Mouse (Mus musculus): Measurements from ENCODE around the gene Coro2a. TPM values are rescaled to one million over a fixed set of nuclear protein-coding genes. Genes with fewer than 3 reads are reported as not detected.
"Not testable (repeated sequence)": the region's sequence is repeated elsewhere in the genome, so short reads cannot be mapped to it uniquely, and the experiment has no call there.

The Coro2a gene
- total and polyA plus RNA-seq, 2 experiments from 2014 or later, result 0.26 to 1.6 TPM

DNA sequence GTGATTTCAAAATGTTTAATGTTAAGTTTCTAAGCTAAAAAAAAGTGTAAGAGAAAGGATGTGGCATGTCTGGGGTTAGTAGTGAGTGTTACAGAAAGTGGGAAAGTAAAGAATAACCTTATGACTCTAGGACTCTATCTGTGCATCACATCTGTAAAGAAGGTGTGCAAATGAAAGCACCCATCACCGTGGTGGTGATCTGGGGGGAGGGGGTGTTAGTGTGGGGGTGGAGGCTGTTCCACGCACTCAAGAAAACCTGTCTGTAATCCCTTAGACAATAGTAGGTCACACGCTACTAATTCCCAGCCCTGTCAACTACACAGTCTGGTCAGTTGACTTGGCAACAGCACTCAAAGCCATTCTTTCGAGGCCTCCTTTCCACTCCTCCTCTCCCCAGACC, 39.3 kb upstream of the Coro2a start:
- Histone ChIP-seq H3K4me2 (ENCODE audit: low read depth, low read length) (no peak overlapping the region), H3K27me3 (ENCODE audit: control insufficient read depth, insufficient read depth, low read length) (no peaks in the 10 kb centered on the region), H3K4me3 (ENCODE audit: low read depth, low read length) (no peak overlapping the region), H3K4me1 (ENCODE audit: control insufficient read depth, insufficient read depth) (0 out of 2 replicates have a peak, but pooled peaks cover 7% of the 10 kb centered on the region), H3K9ac (replicated peaks; ENCODE audit: low read depth, low read length) (no peak overlapping the region), H3K9me3 (replicated peaks; ENCODE audit: control insufficient read depth, low read length) (no peaks in the 10 kb centered on the region), H3K36me3 (replicated peaks; ENCODE audit: control insufficient read depth, insufficient read depth, low read length) (no peaks in the 10 kb centered on the region), H3K27ac (ENCODE audit: low read depth) (no peak overlapping the region)
- WGBS, result 66% methylated on average over 4 of the region's 4 CpGs
- ATAC-seq (ENCODE audit: insufficient read depth, low read depth) (no peak), DNase-seq (ENCODE audit: low spot score) (no peak)
- TF ChIP-seq EP300 (IDR thresholded peaks at IDR 0.05; ENCODE audit: low read depth), result no peak
- TF ChIP-seq CTCF (IDR thresholded peaks at IDR 0.05; ENCODE audit: low read depth), result no peak

GRCm38 (mm10) chr4:46639866-46640265, 37.9 kb upstream of the Coro2a start:
- Histone ChIP-seq H3K9ac (replicated peaks; ENCODE audit: low read depth, low read length) (no peak overlapping the region), H3K4me2 (ENCODE audit: low read depth, low read length) (no peak overlapping the region), H3K27me3 (ENCODE audit: control insufficient read depth, insufficient read depth, low read length) (no peaks in the 10 kb centered on the region), H3K27ac (ENCODE audit: low read depth) (no peak overlapping the region), H3K36me3 (replicated peaks; ENCODE audit: control insufficient read depth, insufficient read depth, low read length) (no peaks in the 10 kb centered on the region), H3K4me1 (ENCODE audit: control insufficient read depth, insufficient read depth) (0 out of 2 replicates have a peak, but pooled peaks cover 7% of the 10 kb centered on the region), H3K4me3 (ENCODE audit: low read depth, low read length) (no peak overlapping the region), H3K9me3 (replicated peaks; ENCODE audit: control insufficient read depth, low read length) (no peaks in the 10 kb centered on the region)
- 48% methylated on average over 8 of the region's 8 CpGs for WGBS
- no peak for ATAC-seq (ENCODE audit: insufficient read depth, low read depth)
- no peak for DNase-seq (ENCODE audit: low spot score)
- TF ChIP-seq CTCF (IDR thresholded peaks at IDR 0.05; ENCODE audit: low read depth) (no peak), EP300 (IDR thresholded peaks at IDR 0.05; ENCODE audit: low read depth) (no peak)

DNA sequence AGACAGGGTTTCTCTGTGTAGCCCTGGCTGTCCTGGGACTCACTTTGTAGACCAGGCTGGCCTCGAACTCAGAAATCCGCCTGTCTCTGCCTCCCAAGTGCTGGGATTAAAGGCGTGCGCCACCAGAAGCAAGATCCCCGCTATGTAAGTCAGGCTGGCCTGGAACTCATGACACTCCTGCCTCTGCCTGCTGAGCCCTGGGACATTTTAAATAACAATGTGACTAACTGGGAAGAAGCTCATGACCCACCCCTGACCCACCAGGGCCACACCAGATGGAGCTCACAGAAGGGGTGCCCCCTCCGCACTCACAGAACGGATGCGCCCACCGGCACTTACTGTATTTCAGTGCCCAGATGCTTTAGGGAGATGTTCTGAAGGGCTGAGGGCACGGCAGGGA, 35.2 kb upstream of the Coro2a start:
- not testable (repeated sequence) for DNase-seq (ENCODE audit: low spot score)

DNA sequence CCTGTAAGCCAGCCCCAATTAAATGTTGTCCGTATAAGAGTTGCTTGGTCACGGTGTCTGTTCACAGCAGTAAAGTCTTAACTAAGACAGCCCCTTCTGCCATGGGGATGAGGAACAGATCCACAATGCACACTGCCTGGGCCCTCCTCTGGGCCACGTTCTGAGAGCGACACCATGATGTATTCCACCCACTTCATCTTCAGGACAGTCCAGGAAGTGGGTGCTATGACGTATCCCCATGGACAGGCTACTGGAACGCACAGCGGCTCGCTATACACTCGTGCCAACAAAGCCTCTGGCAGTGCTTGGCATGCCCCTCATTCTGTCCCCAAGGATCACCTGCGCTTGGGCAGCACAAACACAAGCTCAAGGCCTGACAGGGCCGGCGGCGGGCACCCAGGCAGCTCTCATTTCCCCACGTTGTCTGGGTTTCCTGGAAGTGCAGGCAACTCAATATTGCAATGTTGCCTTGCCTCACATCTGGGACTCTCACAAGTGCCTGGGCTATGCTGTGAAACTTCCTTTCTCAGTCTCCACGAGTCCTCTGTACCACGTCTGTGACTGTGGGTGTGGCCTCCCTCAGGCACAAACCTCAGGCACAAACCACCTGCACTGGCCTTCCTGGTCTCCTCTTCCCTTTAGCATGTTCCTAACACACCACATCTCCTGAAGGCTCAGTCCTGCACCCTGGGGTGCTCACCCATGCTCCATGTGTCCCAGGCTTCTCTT, 33.9 kb upstream of the Coro2a start:
- no peaks in the 10 kb centered on the region for H3K27me3 ChIP-seq (ENCODE audit: control insufficient read depth, insufficient read depth, low read length)
- WGBS, result 78% methylated on average over 16 of the region's 16 CpGs
- H3K36me3 ChIP-seq (replicated peaks; ENCODE audit: control insufficient read depth, insufficient read depth, low read length), result no peaks in the 10 kb centered on the region
- no peak for TF ChIP-seq EP300 (IDR thresholded peaks at IDR 0.05; ENCODE audit: low read depth)
- no peak for TF ChIP-seq CTCF (IDR thresholded peaks at IDR 0.05; ENCODE audit: low read depth)
- H3K4me2 ChIP-seq (ENCODE audit: low read depth, low read length), result no peak overlapping the region
- H3K4me3 ChIP-seq (ENCODE audit: low read depth, low read length), result no peak overlapping the region
- H3K27ac ChIP-seq (ENCODE audit: low read depth), result no peak overlapping the region
- no peak for DNase-seq (ENCODE audit: low spot score)
- H3K9ac ChIP-seq (replicated peaks; ENCODE audit: low read depth, low read length), result no peak overlapping the region
- H3K9me3 ChIP-seq (replicated peaks; ENCODE audit: control insufficient read depth, low read length), result no peaks in the 10 kb centered on the region
- no peaks in the 10 kb centered on the region for H3K4me1 ChIP-seq (ENCODE audit: control insufficient read depth, insufficient read depth)
- ATAC-seq (ENCODE audit: insufficient read depth, low read depth), result no peak

More for the DNA sequence above, 35.2 kb upstream of the Coro2a start:
- H3K9ac ChIP-seq (replicated peaks; ENCODE audit: low read depth, low read length); H3K36me3 ChIP-seq (replicated peaks; ENCODE audit: control insufficient read depth, insufficient read depth, low read length); ATAC-seq (ENCODE audit: insufficient read depth, low read depth); H3K27me3 ChIP-seq (ENCODE audit: control insufficient read depth, insufficient read depth, low read length); H3K4me2 ChIP-seq (ENCODE audit: low read depth, low read length); H3K27ac ChIP-seq (ENCODE audit: low read depth); H3K9me3 ChIP-seq (replicated peaks; ENCODE audit: control insufficient read depth, low read length); H3K4me1 ChIP-seq (ENCODE audit: control insufficient read depth, insufficient read depth); H3K4me3 ChIP-seq (ENCODE audit: low read depth, low read length): not testable (repeated sequence)
- 87% methylated on average over 10 of the region's 10 CpGs for WGBS

DNA sequence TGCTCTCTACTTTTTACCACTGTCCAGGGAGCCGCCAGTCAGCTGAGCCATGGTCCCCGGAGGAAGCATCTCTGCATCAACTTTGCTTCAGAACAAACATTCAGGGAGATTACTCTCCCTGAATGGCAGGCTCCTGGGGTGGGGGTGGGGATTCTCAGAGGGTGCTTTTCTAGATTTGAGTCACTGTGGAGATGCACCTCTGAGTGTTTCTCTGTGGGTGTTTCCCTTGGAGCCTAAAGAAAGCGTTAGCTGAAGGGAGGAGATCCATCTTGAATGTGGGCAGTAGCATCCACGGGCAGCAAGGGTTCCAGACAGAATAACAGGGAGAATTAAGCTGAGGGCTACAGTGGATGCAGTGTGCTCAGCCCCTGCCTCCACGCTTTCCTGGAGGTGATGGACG, 32.9 kb upstream of the Coro2a start:
- TF ChIP-seq CTCF (IDR thresholded peaks at IDR 0.05; ENCODE audit: low read depth) (no peak), EP300 (IDR thresholded peaks at IDR 0.05; ENCODE audit: low read depth) (no peak)
- Histone ChIP-seq H3K9ac (replicated peaks; ENCODE audit: low read depth, low read length) (no peak overlapping the region), H3K27me3 (ENCODE audit: control insufficient read depth, insufficient read depth, low read length) (no peaks in the 10 kb centered on the region), H3K4me1 (ENCODE audit: control insufficient read depth, insufficient read depth) (no peaks in the 10 kb centered on the region), H3K36me3 (replicated peaks; ENCODE audit: control insufficient read depth, insufficient read depth, low read length) (no peaks in the 10 kb centered on the region), H3K4me3 (ENCODE audit: low read depth, low read length) (no peak overlapping the region), H3K9me3 (replicated peaks; ENCODE audit: control insufficient read depth, low read length) (no peaks in the 10 kb centered on the region), H3K4me2 (ENCODE audit: low read depth, low read length) (no peak overlapping the region), H3K27ac (ENCODE audit: low read depth) (no peak overlapping the region)
- 55% methylated on average over 6 of the region's 6 CpGs for WGBS
- DNase-seq (ENCODE audit: low spot score), result no peak
- no peak for ATAC-seq (ENCODE audit: insufficient read depth, low read depth)

GRCm38 (mm10) chr4:46633565-46633964, 31.6 kb upstream of the Coro2a start:
- 66% methylated on average over 6 of the region's 6 CpGs for WGBS
- H3K27ac ChIP-seq (ENCODE audit: low read depth); H3K9me3 ChIP-seq (replicated peaks; ENCODE audit: control insufficient read depth, low read length); H3K4me3 ChIP-seq (ENCODE audit: low read depth, low read length); ATAC-seq (ENCODE audit: insufficient read depth, low read depth); H3K4me2 ChIP-seq (ENCODE audit: low read depth, low read length); H3K36me3 ChIP-seq (replicated peaks; ENCODE audit: control insufficient read depth, insufficient read depth, low read length); H3K4me1 ChIP-seq (ENCODE audit: control insufficient read depth, insufficient read depth); H3K9ac ChIP-seq (replicated peaks; ENCODE audit: low read depth, low read length); DNase-seq (ENCODE audit: low spot score); H3K27me3 ChIP-seq (ENCODE audit: control insufficient read depth, insufficient read depth, low read length): not testable (repeated sequence)
